Mouse (Mus musculus) erythroblast, embryonic 14.5 days (primary cell): ENCODE measurements around the gene Gtf2i.

Experiments used
- GATA1 ChIP-seq: IDR thresholded peaks from 2 replicates; pipeline ENCODE4 v1.6.1; 2012; ENCODE audit warnings: low read length, inconsistent platforms, mixed read lengths
- TAL1 ChIP-seq: IDR thresholded peaks from 3 replicates; pipeline ENCODE4 v1.6.1; 2012; ENCODE audit warnings: low read length, inconsistent platforms, mixed read lengths

- TF ChIP-seq GATA1 (no peak), TAL1 (no peak)
Measured at GRCm38 (mm10) chr5:134310201-134310600, 4.4 kb downstream of the Gtf2i start.
